21 mouse cellular contexts compared by ENCODE assay signal in genomic region chr6:88124551-88124950, GRCm38 (mm10). TPM values are rescaled to one million over a fixed set of nuclear protein-coding genes. Genes with fewer than 3 reads are reported as not detected.
A peak's percentile ranks its signal among the peaks of the same experiment; 100 is the strongest.
DNase-seq lines count a peak whose midpoint lies in the region; ATAC-seq and TF ChIP-seq lines count a peak whose summit lies in the region.
"Had no signal": no experiment of that assay in that cellular context is flagged by ENCODE, and none has a peak within 500 bp of the region (broad histone marks: within the 10 kb centered on the region; RNA-seq: fewer than 3 reads in every experiment).

No protein-coding gene starts in this region.

- H3K4me1 ChIP-seq in intestine, embryonic 15.5 days (replicated peaks): peaks cover 12% of the 10 kb centered on the region; the same call in 1 of the 2 replicates
- no peaks in the 10 kb centered on the region for H3K4me1 ChIP-seq in intestine, postnatal 0 days (replicated peaks; ENCODE audit: control insufficient read depth, insufficient read depth, low read length)
- peaks cover 8% of the 10 kb centered on the region; the same call in 1 of the 2 replicates for H3K4me1 ChIP-seq in stomach, embryonic 16.5 days (ENCODE audit: control insufficient read depth, insufficient read depth, low read length)
- H3K4me1 ChIP-seq in stomach, postnatal 0 days (replicated peaks; ENCODE audit: control insufficient read depth, insufficient read depth): peaks cover 2% of the 10 kb centered on the region; the same call in 1 of the 2 replicates
- peaks cover 17% of the 10 kb centered on the region for H3K4me1 ChIP-seq in embryonic facial prominence, embryonic 10.5 days

- no peak for TF ChIP-seq CTCF in intestine, postnatal 0 days (IDR thresholded peaks at IDR 0.05; ENCODE audit: low read depth)
- no peak for TF ChIP-seq CTCF in stomach, postnatal 0 days (IDR thresholded peaks at IDR 0.05; ENCODE audit: low read depth)

- no peak overlapping the region for H3K4me2 ChIP-seq in intestine, embryonic 15.5 days (replicated peaks)
- no peak overlapping the region for H3K4me2 ChIP-seq in intestine, postnatal 0 days (replicated peaks; ENCODE audit: low read depth)
- no peak overlapping the region for H3K4me2 ChIP-seq in stomach, embryonic 16.5 days (ENCODE audit: low read depth, low read length)
- H3K4me2 ChIP-seq in stomach, postnatal 0 days (replicated peaks; ENCODE audit: low read depth): no peak overlapping the region

- no peak overlapping the region for H3K9ac ChIP-seq in intestine, embryonic 15.5 days
- no peak overlapping the region for H3K9ac ChIP-seq in intestine, postnatal 0 days (ENCODE audit: low read depth, low read length)
- H3K9ac ChIP-seq in stomach, embryonic 16.5 days (ENCODE audit: low read length): no peak overlapping the region
- no peak overlapping the region for H3K9ac ChIP-seq in stomach, postnatal 0 days (ENCODE audit: low read length)
- H3K9ac ChIP-seq: forebrain, postnatal 0 days; hindbrain, embryonic 14.5 days; neural tube, embryonic 12.5 days; stomach, embryonic 15.5 days had no signal

- no peak for DNase-seq in stomach, postnatal 0 days (ENCODE audit: low spot score)
- no peak for DNase-seq in embryonic facial prominence, embryonic 10.5 days (ENCODE audit: low spot score)
- DNase-seq in ovary, postnatal 10 days (ENCODE audit: low spot score): no peak
- no peak for DNase-seq in spleen, postnatal 36 days (ENCODE audit: low spot score in 2 of 2)
- DNase-seq in thymus, postnatal 36 days: no peak
- DNase-seq: cerebellum, adult 11-12 months; thymus, adult 18-20 months; thymus, postnatal 25 days had no signal

- no peak for TF ChIP-seq EP300 in stomach, postnatal 0 days (optimal IDR thresholded peaks at IDR 0.05)

- no peaks in the 10 kb centered on the region for H3K9me3 ChIP-seq in intestine, embryonic 15.5 days
- no peaks in the 10 kb centered on the region for H3K9me3 ChIP-seq in intestine, postnatal 0 days (ENCODE audit: control insufficient read depth)
- H3K9me3 ChIP-seq in stomach, embryonic 16.5 days (replicated peaks; ENCODE audit: control insufficient read depth, low read length): no peaks in the 10 kb centered on the region
- H3K9me3 ChIP-seq in stomach, postnatal 0 days (ENCODE audit: control insufficient read depth, low read length): no peaks in the 10 kb centered on the region
- no peaks in the 10 kb centered on the region for H3K9me3 ChIP-seq in embryonic facial prominence, embryonic 10.5 days
- H3K9me3 ChIP-seq: G1E; heart, embryonic 13.5 days; midbrain, embryonic 10.5 days; neural tube, embryonic 12.5 days; stomach, embryonic 15.5 days had no signal

- ATAC-seq in intestine, embryonic 15.5 days: peak; percentile 34
- ATAC-seq in intestine, postnatal 0 days: no peak
- 0 out of 2 replicates have a peak, but pooled peaks have one; percentile 11 for ATAC-seq in stomach, embryonic 16.5 days (ENCODE audit: insufficient read depth, low FRiP score)
- no peak for ATAC-seq in stomach, postnatal 0 days (ENCODE audit: low FRiP score, low TSS enrichment)

- H3K27me3 ChIP-seq in intestine, embryonic 15.5 days (replicated peaks): no peaks in the 10 kb centered on the region
- no peaks in the 10 kb centered on the region for H3K27me3 ChIP-seq in intestine, postnatal 0 days (replicated peaks; ENCODE audit: control insufficient read depth, insufficient read depth, low read length)
- H3K27me3 ChIP-seq in stomach, embryonic 16.5 days (ENCODE audit: control insufficient read depth, insufficient read depth, low read length): no peaks in the 10 kb centered on the region
- H3K27me3 ChIP-seq in stomach, postnatal 0 days (ENCODE audit: control insufficient read depth, insufficient read depth, low read length): no peaks in the 10 kb centered on the region
- H3K27me3 ChIP-seq in embryonic facial prominence, embryonic 10.5 days (replicated peaks; ENCODE audit: low read depth, poor library complexity, severe bottlenecking): peaks cover 16% of the 10 kb centered on the region
- H3K27me3 ChIP-seq: neural tube, embryonic 12.5 days; stomach, embryonic 15.5 days had no signal

- H3K4me3 ChIP-seq in intestine, embryonic 15.5 days (replicated peaks): no peak overlapping the region
- H3K4me3 ChIP-seq in intestine, postnatal 0 days (ENCODE audit: low read depth, low read length): no peak overlapping the region
- H3K4me3 ChIP-seq in stomach, embryonic 16.5 days (replicated peaks; ENCODE audit: low read length): no peak overlapping the region
- H3K4me3 ChIP-seq in stomach, postnatal 0 days (ENCODE audit: low read depth, low read length): no peak overlapping the region
- H3K4me3 ChIP-seq in embryonic facial prominence, embryonic 10.5 days: no peak overlapping the region
- H3K4me3 ChIP-seq: erythroblast, embryonic 14.5 days; heart, adult 2 months; myocyte; neural tube, embryonic 12.5 days; stomach, embryonic 15.5 days had no signal

- no peak overlapping the region for H3K27ac ChIP-seq in intestine, embryonic 15.5 days
- H3K27ac ChIP-seq in intestine, postnatal 0 days (ENCODE audit: low read depth, low read length): no peak overlapping the region
- no peak overlapping the region for H3K27ac ChIP-seq in stomach, embryonic 16.5 days (ENCODE audit: low read length)
- no peak overlapping the region for H3K27ac ChIP-seq in stomach, postnatal 0 days (replicated peaks)
- H3K27ac ChIP-seq in embryonic facial prominence, embryonic 10.5 days (replicated peaks): 0 out of 2 replicates have a peak overlapping the region, but pooled peaks have one; percentile 27
- H3K27ac ChIP-seq: heart, adult 2 months; heart, embryonic 13.5 days; hindbrain, embryonic 14.5 days; neural tube, embryonic 12.5 days; stomach, embryonic 15.5 days had no signal

- WGBS in intestine, embryonic 15.5 days: 67% methylated on average over 4 of the region's 4 CpGs
- WGBS in intestine, postnatal 0 days: 69% methylated on average over 4 of the region's 4 CpGs
- 74% methylated on average over 4 of the region's 4 CpGs for WGBS in stomach, embryonic 16.5 days
- WGBS in stomach, postnatal 0 days: 66% methylated on average over 4 of the region's 4 CpGs
- 70% methylated on average over 4 of the region's 4 CpGs for WGBS in embryonic facial prominence, embryonic 10.5 days

- H3K36me3 ChIP-seq in intestine, embryonic 15.5 days: no peaks in the 10 kb centered on the region
- no peaks in the 10 kb centered on the region for H3K36me3 ChIP-seq in intestine, postnatal 0 days (ENCODE audit: control insufficient read depth, insufficient read depth)
- no peaks in the 10 kb centered on the region for H3K36me3 ChIP-seq in stomach, embryonic 16.5 days (ENCODE audit: control insufficient read depth, insufficient read depth, low read length)
- H3K36me3 ChIP-seq in stomach, postnatal 0 days (ENCODE audit: control insufficient read depth, insufficient read depth, low read length): no peaks in the 10 kb centered on the region
- no peaks in the 10 kb centered on the region for H3K36me3 ChIP-seq in embryonic facial prominence, embryonic 10.5 days (replicated peaks)
- H3K36me3 ChIP-seq: G1E; heart, embryonic 13.5 days; midbrain, embryonic 10.5 days; neural tube, embryonic 12.5 days; stomach, embryonic 15.5 days had no signal

RNA-seq across cellular contexts. Expression of gene Rpn1, which starts 40.3 kb away (rescaled TPM):
- 423 and 425 TPM in 2 replicates for polyA plus RNA-seq in intestine, embryonic 15.5 days (2015; fragmentation: Nextera tagmentation; extraction: Ambion mirVana)
- polyA plus RNA-seq in intestine, postnatal 0 days (2015; fragmentation: Nextera tagmentation; extraction: Ambion mirVana): 164 and 184 TPM in 2 replicates
- polyA plus RNA-seq in stomach, embryonic 16.5 days (2015; fragmentation: Nextera tagmentation; extraction: Ambion mirVana): 468 and 478 TPM in 2 replicates
- polyA plus RNA-seq in stomach, postnatal 0 days (2015; fragmentation: Nextera tagmentation; extraction: Ambion mirVana): 265 and 266 TPM in 2 replicates
- 302 and 327 TPM in 2 replicates for polyA plus RNA-seq in embryonic facial prominence, embryonic 10.5 days (2016; fragmentation: Nextera tagmentation; extraction: Ambion mirVana)

Comparison
In these comparisons a context has a peak if more than half of its experiments do, and no peak if none do; other contexts are left out.
1. ATAC-seq: peak in intestine, embryonic 15.5 days (single experiment) and stomach, embryonic 16.5 days (single experiment); none in intestine, postnatal 0 days (single experiment) and stomach, postnatal 0 days (single experiment).